Mouse (Mus musculus): ENCODE measurements around the gene Spryd4.

DNA sequence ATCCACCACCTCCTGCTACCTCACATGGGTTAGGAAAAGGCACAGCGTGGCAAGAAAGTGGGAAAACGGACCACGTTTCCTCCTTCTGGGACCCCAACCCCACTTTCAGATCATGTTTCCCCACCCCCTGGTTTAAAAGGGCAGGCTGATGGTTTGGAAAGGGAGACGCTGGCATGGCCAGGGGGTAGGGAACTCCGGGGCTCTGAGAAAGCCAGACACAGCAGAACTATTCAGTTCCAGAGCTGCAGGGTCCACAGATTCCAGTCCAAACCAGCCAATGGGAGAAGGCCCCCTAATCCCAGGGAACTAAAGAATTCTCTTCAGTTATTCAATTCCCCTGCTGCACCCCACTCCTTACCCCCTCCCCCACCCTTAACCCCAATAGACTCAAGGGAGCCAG, 13.5 kb upstream of the Spryd4 start:
- TF ChIP-seq POLR2A (IDR thresholded peaks at IDR 0.05; ENCODE audit: borderline replicate concordance, insufficient read depth, low read length) (no peak), CTCF (IDR thresholded peaks at IDR 0.05; ENCODE audit: borderline replicate concordance, insufficient read depth, low read depth, low read length) (no peak)

Measured in cerebellum, adult 2 months (tissue).